Mouse (Mus musculus) spleen, adult 2 months (tissue): Measurements from ENCODE around the gene Gm4756.

Experiments
- CTCF ChIP-seq: fragments of 200-500 bp; IDR thresholded peaks from 2 replicates; pipeline ENCODE4 v1.5.1; 2011; ENCODE audit warnings: mild to moderate bottlenecking, inconsistent platforms; ENCODE audit not compliant: insufficient read depth, insufficient read length, insufficient replicate concordance; ENCODE audit errors: extremely low read depth
- POLR2A ChIP-seq: fragments of 200-500 bp; IDR thresholded peaks from 2 replicates; pipeline ENCODE4 v1.6.1; 2011; ENCODE audit warnings: low read depth, low read length, inconsistent platforms

DNA sequence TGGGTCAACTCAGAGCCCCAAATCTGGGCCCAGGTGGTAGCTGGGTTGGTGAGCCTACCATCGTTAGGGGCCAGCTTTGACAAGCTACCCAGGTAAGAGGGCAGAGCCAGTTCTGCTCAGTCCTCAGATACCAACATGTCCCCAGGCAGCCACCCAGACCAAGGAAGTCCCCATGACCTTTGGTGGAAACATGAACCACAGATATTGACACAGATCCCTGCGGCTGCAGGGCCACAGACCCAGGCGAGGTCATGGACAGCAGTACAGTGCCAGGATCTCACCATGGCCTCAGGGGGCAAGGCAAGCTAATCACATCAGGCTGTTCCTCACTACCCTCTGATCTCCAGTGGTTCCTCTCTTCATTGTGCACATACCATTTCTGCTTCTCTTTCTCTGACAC lies 67.4 kb downstream of the Gm4756 start:
- TF ChIP-seq CTCF (no peak), POLR2A (no peak)
